13 mouse cellular contexts compared by ENCODE assay signal in the genomic region with DNA sequence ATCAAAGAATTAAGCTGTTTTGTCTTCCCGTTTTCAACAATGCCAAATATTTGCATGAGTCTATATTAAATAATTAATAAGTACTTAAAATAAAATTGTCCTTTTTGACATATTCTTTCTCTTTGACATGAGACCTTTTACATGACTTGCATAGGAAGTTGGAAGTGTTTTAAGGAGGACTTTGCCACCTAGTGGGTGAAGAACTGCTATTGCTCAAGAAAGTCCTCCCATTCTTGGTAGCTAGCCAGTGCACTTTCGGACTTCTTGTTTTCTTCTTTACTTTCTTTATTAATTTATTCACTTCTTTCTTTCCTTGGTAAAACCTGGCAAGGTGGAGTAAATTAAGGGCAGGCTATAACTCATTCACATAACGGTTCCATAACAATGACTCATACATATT. TPM values are rescaled to one million over a fixed set of nuclear protein-coding genes. Genes with fewer than 3 reads are reported as not detected.
A peak's percentile ranks its signal among the peaks of the same experiment; 100 is the strongest.
DNase-seq lines count a peak whose midpoint lies in the region; ATAC-seq and TF ChIP-seq lines count a peak whose summit lies in the region.
"Had no signal": no experiment of that assay in that cellular context is flagged by ENCODE, and none has a peak within 500 bp of the region (broad histone marks: within the 10 kb centered on the region; RNA-seq: fewer than 3 reads in every experiment).

No protein-coding gene starts in this region.

- DNase-seq in frontal cortex, postnatal 10 days (ENCODE audit: low spot score in 2 of 2): no peak
- DNase-seq in left cerebral cortex, adult 2 months (ENCODE audit: extremely low spot score in 1 of 2, low spot score in 2 of 2): no peak
- no peak for DNase-seq in left cerebral cortex, adult 18-20 months (ENCODE audit: low spot score in 2 of 2)
- peak; percentile 41 for DNase-seq in A20 (ENCODE audit: low read depth, low spot score)
- DNase-seq in fibroblast of lung, adult 2 months (ENCODE audit: low read depth): peak; percentile 13
- DNase-seq in ovary, postnatal 10 days (ENCODE audit: low spot score): no peak
- DNase-seq in gastrocnemius, adult 18-20 months (ENCODE audit: low spot score): no peak
- DNase-seq: heart, adult 11 months; liver, embryonic 13.5 days had no signal

- intact Hi-C loops in left cerebral cortex, adult 2 months (cut with DNase I): no loop called here

- peak; percentile 65; the same call in 1 of the 2 replicates for ATAC-seq in frontal cortex, adult (ENCODE audit: low TSS enrichment)

- peak; percentile 59 for TF ChIP-seq CTCF in left cerebral cortex, adult 2 months (IDR thresholded peaks at IDR 0.05)

- no peak overlapping the region for H3K4me3 ChIP-seq in left cerebral cortex, adult 2 months
- H3K4me3 ChIP-seq: forebrain, embryonic 12.5 days; hindbrain, embryonic 13.5 days; liver, embryonic 13.5 days; midbrain, embryonic 12.5 days had no signal

- no peak overlapping the region for H3K27ac ChIP-seq in left cerebral cortex, adult 2 months
- H3K27ac ChIP-seq: forebrain, embryonic 12.5 days; hindbrain, embryonic 13.5 days; liver, embryonic 13.5 days; midbrain, embryonic 12.5 days had no signal

RNA-seq across cellular contexts. Expression of a gene that starts 55.3 kb away (rescaled TPM):
- 10 to 100 TPM; 56.5 to 57.4 TPM for total RNA-seq in left cerebral cortex, adult 2 months (2021)
- total RNA-seq in left cerebral cortex, adult 18-20 months (2021): 10 to 100 TPM; 54.2 to 58.8 TPM
- total RNA-seq in gastrocnemius, adult 18-20 months (2021): 100 to 1,000 TPM in 1 of 2 experiments, 10 to 100 TPM in 1; 81.2 to 104 TPM

Comparison
In these comparisons a context has a peak if more than half of its experiments do, and no peak if none do; other contexts are left out.
1. DNase-seq: peak in A20 (single experiment) and fibroblast of lung, adult 2 months (single experiment); none in frontal cortex, postnatal 10 days (0 of 2), left cerebral cortex, adult 2 months (0 of 2), left cerebral cortex, adult 18-20 months (0 of 2), ovary, postnatal 10 days (single experiment) and gastrocnemius, adult 18-20 months (single experiment).